In the genomic region with DNA sequence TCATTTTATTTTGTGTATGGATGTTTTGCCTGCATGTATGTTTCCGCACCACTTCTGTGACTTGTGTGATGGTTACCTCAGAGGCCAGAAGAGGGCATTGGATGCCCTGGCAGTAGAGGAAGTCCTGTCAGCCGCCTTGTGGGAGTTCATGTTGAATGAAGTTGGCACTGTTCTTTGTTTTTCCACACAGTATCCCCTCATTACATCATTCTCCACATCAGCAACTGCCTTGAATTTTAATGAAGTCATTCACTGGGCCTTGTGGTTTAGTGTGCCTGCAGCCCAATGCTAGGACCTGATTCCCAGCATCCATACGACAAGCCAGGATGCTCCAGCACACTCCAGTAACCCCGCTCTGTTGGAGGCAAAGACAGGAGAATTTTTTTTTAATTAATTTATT, we compare ENCODE assay signal across 17 mouse cellular contexts. TPM values are rescaled to one million over a fixed set of nuclear protein-coding genes. Genes with fewer than 3 reads are reported as not detected.
A peak's percentile ranks its signal among the peaks of the same experiment; 100 is the strongest.
DNase-seq lines count a peak whose midpoint lies in the region; ATAC-seq and TF ChIP-seq lines count a peak whose summit lies in the region.
"Had no signal": no experiment of that assay in that cellular context is flagged by ENCODE, and none has a peak within 500 bp of the region (broad histone marks: within the 10 kb centered on the region; RNA-seq: fewer than 3 reads in every experiment).

No protein-coding gene starts in this region.

- no peaks in the 10 kb centered on the region for H3K36me3 ChIP-seq in forebrain, embryonic 14.5 days (ENCODE audit: control insufficient read depth, insufficient read depth, low read length)
- H3K36me3 ChIP-seq: embryonic facial prominence, embryonic 13.5 days; lung, embryonic 15.5 days had no signal

- no peaks in the 10 kb centered on the region for H3K9me3 ChIP-seq in forebrain, embryonic 14.5 days (replicated peaks; ENCODE audit: control insufficient read depth, low read length)
- H3K9me3 ChIP-seq: embryonic facial prominence, embryonic 13.5 days; lung, embryonic 15.5 days had no signal

- no peaks in the 10 kb centered on the region for H3K27me3 ChIP-seq in forebrain, embryonic 14.5 days (replicated peaks; ENCODE audit: control insufficient read depth, insufficient read depth, low read length)
- H3K27me3 ChIP-seq: embryonic facial prominence, embryonic 13.5 days; lung, embryonic 15.5 days had no signal

- peak; percentile 20 for DNase-seq in adrenal gland, adult 2 months
- DNase-seq in adrenal gland, postnatal 36 days = no peak
- DNase-seq in layer of hippocampus, adult 2 months (ENCODE audit: low spot score in 2 of 2) = no peak
- no peak for DNase-seq in layer of hippocampus, adult 8-10 months (ENCODE audit: low spot score in 2 of 2)
- peak; percentile 42 for DNase-seq in 416B (ENCODE audit: low read depth)
- peak; percentile 83 for DNase-seq in forebrain, embryonic 14.5 days (ENCODE audit: low spot score)
- no peak for DNase-seq in cerebellum, postnatal 14 days
- DNase-seq in ovary, postnatal 36 days (ENCODE audit: low spot score) = no peak
- DNase-seq: adrenal gland, postnatal 25 days; cerebellum, adult 11 months; heart, postnatal 10 days; kidney, postnatal 4 days; thymus, postnatal 4 days had no signal

- peak; percentile 62 for ATAC-seq in forebrain, embryonic 14.5 days
- ATAC-seq: intestine, embryonic 16.5 days had no signal

- no peak overlapping the region for H3K27ac ChIP-seq in layer of hippocampus, adult 2 months
- H3K27ac ChIP-seq in forebrain, embryonic 14.5 days (ENCODE audit: low read depth, low read length) = no peak overlapping the region
- H3K27ac ChIP-seq: embryonic facial prominence, embryonic 13.5 days; lung, embryonic 15.5 days had no signal

- H3K9ac ChIP-seq in forebrain, embryonic 14.5 days (ENCODE audit: low read length) = no peak overlapping the region
- H3K9ac ChIP-seq: embryonic facial prominence, embryonic 13.5 days; lung, embryonic 15.5 days had no signal

- H3K4me3 ChIP-seq in layer of hippocampus, adult 2 months = no peak overlapping the region
- no peak overlapping the region for H3K4me3 ChIP-seq in forebrain, embryonic 14.5 days (ENCODE audit: low read depth, low read length)
- H3K4me3 ChIP-seq: embryonic facial prominence, embryonic 13.5 days; lung, embryonic 15.5 days had no signal

- H3K4me2 ChIP-seq in forebrain, embryonic 14.5 days (ENCODE audit: low read length) = no peak overlapping the region
- H3K4me2 ChIP-seq: embryonic facial prominence, embryonic 13.5 days; lung, embryonic 15.5 days; midbrain, embryonic 11.5 days had no signal

- peak; percentile 33; the same call in 1 of the 2 replicates for TF ChIP-seq CTCF in layer of hippocampus, adult 2 months (conservative IDR thresholded peaks at IDR 0.05)

- WGBS in forebrain, embryonic 14.5 days = 23% methylated on average over 4 of the region's 4 CpGs

- peaks cover 22% of the 10 kb centered on the region for H3K4me1 ChIP-seq in forebrain, embryonic 14.5 days (ENCODE audit: control insufficient read depth, insufficient read depth, low read length)

RNA-seq across cellular contexts. Expression of a gene that starts 12.3 kb away (rescaled TPM):
- 1,000 to 10,000 TPM; 6,873 to 9,883 TPM for total RNA-seq in adrenal gland, adult 2 months (2021)
- polyA plus RNA-seq in adrenal gland, adult 2 months (2012; rRNA removed) = 813 and 861 TPM in 2 replicates
- total RNA-seq in adrenal gland, postnatal 36 days (2021) = 1,000 to 10,000 TPM; 6,718 to 6,967 TPM
- 1,000 to 10,000 TPM; 3,119 to 3,317 TPM for total RNA-seq in layer of hippocampus, adult 2 months (2021)
- 1,000 to 10,000 TPM; 2,504 to 3,682 (median 3,062) TPM for total RNA-seq in layer of hippocampus, adult 8-10 months (2022)
- polyA plus RNA-seq in forebrain, embryonic 14.5 days (2014; fragmentation: Nextera tagmentation; extraction: Ambion mirVana) = 4,517 and 5,265 TPM in 2 replicates

RNA-seq across cellular contexts. Expression of a gene that starts 52.7 kb away (rescaled TPM):
- not detected for total RNA-seq in adrenal gland, adult 2 months (2021)
- polyA plus RNA-seq in adrenal gland, adult 2 months (2012; rRNA removed) = 0.95 and 1.5 TPM in 2 replicates
- total RNA-seq in adrenal gland, postnatal 36 days (2021) = under 1 TPM in 1 of 2 experiments, not detected in 1; 0.30 TPM
- 1 to 10 TPM; 1.3 to 1.5 TPM for total RNA-seq in layer of hippocampus, adult 2 months (2021)
- total RNA-seq in layer of hippocampus, adult 8-10 months (2022) = 1 to 10 TPM in 1 of 4 experiments, under 1 TPM in 3; 0.60 to 1.3 (median 0.79) TPM
- 0.52 and 0.56 TPM in 2 replicates for polyA plus RNA-seq in forebrain, embryonic 14.5 days (2014; fragmentation: Nextera tagmentation; extraction: Ambion mirVana)
- total RNA-seq: adrenal gland, postnatal 25 days; heart, postnatal 10 days had no signal

RNA-seq across cellular contexts. Expression of a gene that starts 53.3 kb away (rescaled TPM):
- total RNA-seq in adrenal gland, adult 2 months (2021) = 10 to 100 TPM; 26.6 to 27.7 TPM
- polyA plus RNA-seq in adrenal gland, adult 2 months (2012; rRNA removed) = 57.4 and 76.5 TPM in 2 replicates
- total RNA-seq in adrenal gland, postnatal 36 days (2021) = 10 to 100 TPM; 29.4 to 30.8 TPM
- total RNA-seq in layer of hippocampus, adult 2 months (2021) = 10 to 100 TPM; 25.1 to 25.8 TPM
- total RNA-seq in layer of hippocampus, adult 8-10 months (2022) = 10 to 100 TPM; 20.4 to 27.7 (median 26.1) TPM
- 23.0 and 25.5 TPM in 2 replicates for polyA plus RNA-seq in forebrain, embryonic 14.5 days (2014; fragmentation: Nextera tagmentation; extraction: Ambion mirVana)

RNA-seq across cellular contexts. Expression of a gene that starts 58.2 kb away (rescaled TPM):
- under 1 TPM; 0.52 to 0.73 TPM for total RNA-seq in adrenal gland, adult 2 months (2021)
- 0.49 and 0.67 TPM in 2 replicates for polyA plus RNA-seq in adrenal gland, adult 2 months (2012; rRNA removed)
- 1 to 10 TPM in 1 of 2 experiments, under 1 TPM in 1; 0.69 to 1.4 TPM for total RNA-seq in adrenal gland, postnatal 36 days (2021)
- total RNA-seq in layer of hippocampus, adult 2 months (2021) = under 1 TPM; 0.79 to 0.92 TPM
- total RNA-seq in layer of hippocampus, adult 8-10 months (2022) = 1 to 10 TPM in 2 of 4 experiments, under 1 TPM in 2; 0.68 to 1.5 (median 0.91) TPM
- polyA plus RNA-seq in forebrain, embryonic 14.5 days (2014; fragmentation: Nextera tagmentation; extraction: Ambion mirVana) = 0.50 and 0.51 TPM in 2 replicates

Comparison
In these comparisons a context has a peak if more than half of its experiments do, and no peak if none do; other contexts are left out.
1. DNase-seq: peak in adrenal gland, adult 2 months (single experiment), 416B (single experiment) and forebrain, embryonic 14.5 days (single experiment); none in adrenal gland, postnatal 36 days (0 of 2), layer of hippocampus, adult 2 months (0 of 2), layer of hippocampus, adult 8-10 months (0 of 2), cerebellum, postnatal 14 days (0 of 2) and ovary, postnatal 36 days (single experiment).